Mouse (Mus musculus) embryonic facial prominence, embryonic 12.5 days (tissue): ENCODE measurements around the gene Lce1a1. TPM values are rescaled to one million over a fixed set of nuclear protein-coding genes. Genes with fewer than 3 reads are reported as not detected.

Source experiments
- ATAC-seq: fragments of 200-750 bp; cut with Nextera tagmentation; 2 replicates; pipeline ENCODE4 v1.8.0; 2017; ENCODE audit not compliant: insufficient number of reproducible peaks, insufficient read depth, low FRiP score, low TSS enrichment
- H3K27ac ChIP-seq: fragments of 300-500 bp; sonication (generic); 2 replicates; pipeline ENCODE4 v1.5.1; 2016; ENCODE audit warnings: mild to moderate bottlenecking
- H3K27me3 ChIP-seq: fragments of 300-500 bp; sonication (generic); 2 replicates; pipeline ENCODE4 v1.6.1; 2016; ENCODE audit warnings: mild to moderate bottlenecking, moderate library complexity
- H3K36me3 ChIP-seq: fragments of 300-500 bp; sonication (generic); 2 replicates; pipeline ENCODE4 v1.6.1; 2016; ENCODE audit warnings: mild to moderate bottlenecking
- H3K4me1 ChIP-seq: fragments of 300-500 bp; sonication (generic); 2 replicates; pipeline ENCODE4 v1.6.1; 2016
- H3K4me2 ChIP-seq: fragments of 300-500 bp; sonication (generic); replicated peaks from 2 replicates; pipeline ENCODE4 v1.6.1; 2016; ENCODE audit warnings: mild to moderate bottlenecking, moderate library complexity
- H3K4me3 ChIP-seq: fragments of 300-500 bp; sonication (generic); 2 replicates; pipeline ENCODE4 v1.5.1; 2016; ENCODE audit warnings: mild to moderate bottlenecking
- H3K9ac ChIP-seq: fragments of 300-500 bp; sonication (generic); 2 replicates; pipeline ENCODE4 v1.6.1; 2016; ENCODE audit warnings: mild to moderate bottlenecking, moderate library complexity
- H3K9me3 ChIP-seq: fragments of 300-500 bp; sonication (generic); 2 replicates; pipeline ENCODE4 v1.6.1; 2016; ENCODE audit warnings: mild to moderate bottlenecking, moderate library complexity
- WGBS: fragments of 180-500 bp; shearing (Covaris S2); methylation state at CpG from one replicate; pipeline ENCODE4 v1.1.7; 2016; 5-methylcytosine and 5-hydroxymethylcytosine counted together
- polyA plus RNA-seq: library from polyadenylated mRNA; unstranded; fragments of >200 nt; fragmentation: Nextera tagmentation; extraction: Ambion mirVana; gene quantifications from 2 replicates; pipeline ENCODE4 v1.2.1, GENCODE M21; 2016

The Lce1a1 gene
- polyA plus RNA-seq, 1 experiment from 2014 or later = not detected

- WGBS = 63% methylated on average over 1 of the region's 1 CpGs
- H3K36me3 ChIP-seq = no peaks in the 10 kb centered on the region
- H3K4me2 ChIP-seq = no peak overlapping the region
- H3K27me3 ChIP-seq = no peaks in the 10 kb centered on the region
- no peak overlapping the region for H3K27ac ChIP-seq
- H3K4me1 ChIP-seq = no peaks in the 10 kb centered on the region
- no peak overlapping the region for H3K9ac ChIP-seq
- H3K9me3 ChIP-seq = no peaks in the 10 kb centered on the region
- no peak for ATAC-seq
- H3K4me3 ChIP-seq = no peak overlapping the region
Observed at GRCm38 (mm10) chr3:92609804-92610203, 38.3 kb downstream of the Lce1a1 start.

GRCm38 (mm10) chr3:92607392-92607791 lies 40.7 kb downstream of the Lce1a1 start, which contains the start of gene 2210017I01Rik:
TSS of gene 2210017I01Rik (minus strand) at chr3:92607492.
- Histone ChIP-seq H3K9ac (no peak within 1 kb of the TSS), H3K36me3 (no peaks in the 10 kb centered on the region), H3K4me2 (no peak within 1 kb of the TSS), H3K4me3 (no peak within 1 kb of the TSS), H3K27me3 (no peaks in the 10 kb centered on the region), H3K4me1 (no peaks in the 10 kb centered on the region), H3K27ac (no peak within 1 kb of the TSS), H3K9me3 (no peaks in the 10 kb centered on the region)
- ATAC-seq = no peak

GRCm38 (mm10) chr3:92602169-92602568 lies 45.9 kb downstream of the Lce1a1 start:
- H3K4me2 ChIP-seq = no peak overlapping the region
- H3K4me1 ChIP-seq = no peaks in the 10 kb centered on the region
- ATAC-seq = no peak
- H3K36me3 ChIP-seq = no peaks in the 10 kb centered on the region
- no peaks in the 10 kb centered on the region for H3K27me3 ChIP-seq
- H3K9ac ChIP-seq = no peak overlapping the region
- WGBS = 42% methylated on average over 1 of the region's 1 CpGs
- H3K27ac ChIP-seq = no peak overlapping the region
- H3K9me3 ChIP-seq = no peaks in the 10 kb centered on the region
- no peak overlapping the region for H3K4me3 ChIP-seq

GRCm38 (mm10) chr3:92600456-92600855 lies 47.7 kb downstream of the Lce1a1 start:
- no peaks in the 10 kb centered on the region for H3K27me3 ChIP-seq
- H3K9ac ChIP-seq = no peak overlapping the region
- no peak overlapping the region for H3K27ac ChIP-seq
- H3K4me1 ChIP-seq = no peaks in the 10 kb centered on the region
- no peak for ATAC-seq
- H3K9me3 ChIP-seq = no peaks in the 10 kb centered on the region
- 39% methylated on average over 1 of the region's 1 CpGs for WGBS
- no peak overlapping the region for H3K4me3 ChIP-seq
- no peaks in the 10 kb centered on the region for H3K36me3 ChIP-seq
- no peak overlapping the region for H3K4me2 ChIP-seq

- Histone ChIP-seq H3K4me2 (no peak overlapping the region), H3K4me3 (no peak overlapping the region), H3K9me3 (no peaks in the 10 kb centered on the region), H3K27me3 (no peaks in the 10 kb centered on the region), H3K9ac (no peak overlapping the region), H3K36me3 (no peaks in the 10 kb centered on the region), H3K4me1 (no peaks in the 10 kb centered on the region), H3K27ac (no peak overlapping the region)
- ATAC-seq = no peak
Observed at GRCm38 (mm10) chr3:92599973-92600372, 48.1 kb downstream of the Lce1a1 start.

- no peaks in the 10 kb centered on the region for H3K27me3 ChIP-seq
Observed at GRCm38 (mm10) chr3:92598429-92598828, 49.7 kb downstream of the Lce1a1 start.

More at GRCm38 (mm10) chr3:92598429-92598828, 49.7 kb downstream of the Lce1a1 start:
- Histone ChIP-seq H3K4me1 (no peaks in the 10 kb centered on the region), H3K4me2 (no peak overlapping the region), H3K27ac (no peak overlapping the region), H3K9me3 (no peaks in the 10 kb centered on the region), H3K36me3 (no peaks in the 10 kb centered on the region), H3K9ac (no peak overlapping the region), H3K4me3 (no peak overlapping the region)
- no peak for ATAC-seq
- 85% methylated on average over 2 of the region's 2 CpGs for WGBS

Other genes starting within 250 kb of the Lce1a1 start
- not detected in 2 replicates for gene Sprr2i, start 240.3 kb downstream of the Lce1a1 start, polyA plus RNA-seq
- gene Sprr2j-ps, start 230.2 kb downstream of the Lce1a1 start, polyA plus RNA-seq = not detected in 2 replicates
- gene Gm9774, start 218.9 kb downstream of the Lce1a1 start, polyA plus RNA-seq = 5.9 and 7.5 TPM in 2 replicates
- gene Sprr2k, start 215.7 kb downstream of the Lce1a1 start, polyA plus RNA-seq = not detected in 2 replicates
- not detected in 2 replicates for gene Sprr1b, start 209.5 kb downstream of the Lce1a1 start, polyA plus RNA-seq
- gene Sprr3, start 189.6 kb downstream of the Lce1a1 start, polyA plus RNA-seq = not detected in 2 replicates
- gene Sprr1a, start 162.4 kb downstream of the Lce1a1 start, polyA plus RNA-seq = 0.29 and 0.55 TPM in 2 replicates
- gene Sprr4, start 147.8 kb downstream of the Lce1a1 start, polyA plus RNA-seq = not detected in 2 replicates
- gene 2310046K23Rik, start 113.8 kb downstream of the Lce1a1 start, polyA plus RNA-seq = not detected in 2 replicates
- gene Ivl, start 74.6 kb downstream of the Lce1a1 start, polyA plus RNA-seq = not detected in 2 replicates
- gene Smcp, start 59.3 kb downstream of the Lce1a1 start, polyA plus RNA-seq = not detected in 2 replicates
- not detected in 2 replicates for gene 2210017I01Rik, start 40.8 kb downstream of the Lce1a1 start, polyA plus RNA-seq
- not detected in 2 replicates for gene Lce6a, start 26.6 kb downstream of the Lce1a1 start, polyA plus RNA-seq
- gene Lce1b, start 8.6 kb upstream of the Lce1a1 start, polyA plus RNA-seq = not detected in 2 replicates
- gene Lce1a2, start 22.0 kb upstream of the Lce1a1 start, polyA plus RNA-seq = not detected in 2 replicates
- not detected in 2 replicates for gene Lce1c, start 30.9 kb upstream of the Lce1a1 start, polyA plus RNA-seq
- not detected in 2 replicates for gene Lce1d, start 38.9 kb upstream of the Lce1a1 start, polyA plus RNA-seq
- gene Lce1e, start 60.8 kb upstream of the Lce1a1 start, polyA plus RNA-seq = not detected in 2 replicates
- gene Lce1f, start 72.0 kb upstream of the Lce1a1 start, polyA plus RNA-seq = not detected in 2 replicates
- gene Gm38119, start 90.8 kb upstream of the Lce1a1 start, polyA plus RNA-seq = not detected in 2 replicates
- not detected in 2 replicates for gene Lce1g, start 104.0 kb upstream of the Lce1a1 start, polyA plus RNA-seq
- gene Lce1h, start 116.8 kb upstream of the Lce1a1 start, polyA plus RNA-seq = not detected in 2 replicates
- not detected in 2 replicates for gene Lce1i, start 130.6 kb upstream of the Lce1a1 start, polyA plus RNA-seq
- gene Lce1j, start 142.2 kb upstream of the Lce1a1 start, polyA plus RNA-seq = not detected in 2 replicates
- not detected in 2 replicates for gene Lce1k, start 159.6 kb upstream of the Lce1a1 start, polyA plus RNA-seq
- gene Kprp, start 178.9 kb upstream of the Lce1a1 start, polyA plus RNA-seq = not detected in 2 replicates
- not detected in 2 replicates for gene Lce1l, start 203.0 kb upstream of the Lce1a1 start, polyA plus RNA-seq
- not detected in 2 replicates for gene 2310050C09Rik, start 221.9 kb upstream of the Lce1a1 start, polyA plus RNA-seq